ENCODE assay signal across 8 mouse cellular contexts in the genomic region with DNA sequence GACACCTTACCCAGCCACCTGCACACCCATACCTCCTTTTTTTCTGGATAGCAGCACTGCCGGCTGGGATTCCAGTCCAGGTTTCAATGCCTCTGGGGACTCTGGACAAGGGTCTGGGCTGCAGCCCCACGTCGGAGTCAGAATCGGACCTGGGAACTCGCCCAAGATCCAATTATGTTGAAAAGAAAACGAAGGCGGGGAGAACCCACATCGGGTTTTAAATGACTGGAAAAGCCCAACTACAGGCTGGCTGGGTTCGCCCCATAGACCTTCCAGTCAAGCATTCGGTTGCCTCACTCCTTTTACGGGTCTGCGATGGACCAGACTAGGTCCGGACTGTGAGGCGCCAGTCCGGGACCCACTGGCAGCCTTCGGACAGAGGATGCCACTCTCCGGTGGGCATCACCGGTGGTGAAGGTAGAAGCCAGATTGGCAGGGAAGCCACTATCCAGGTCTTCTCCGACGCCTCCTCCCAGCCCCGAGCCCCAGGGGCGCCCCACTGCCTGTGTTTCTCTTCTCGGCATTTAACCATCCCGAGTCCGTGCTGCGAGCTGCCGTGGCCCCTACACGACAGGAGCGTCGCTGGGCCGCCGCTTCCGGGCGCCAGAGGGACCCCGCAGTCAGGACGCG. TPM values are rescaled to one million over a fixed set of nuclear protein-coding genes. Genes with fewer than 3 reads are reported as not detected.
DNase-seq lines count a peak whose midpoint lies in the region; ATAC-seq and TF ChIP-seq lines count a peak whose summit lies in the region.

No protein-coding gene starts in this region.

- DNase-seq in heart, postnatal 10 days: no peak
- DNase-seq in MN1 (ENCODE audit: low spot score): peak; percentile 24
- peak; percentile 11 for DNase-seq in embryonic facial prominence, embryonic 11.5 days (ENCODE audit: low spot score)
- DNase-seq in layer of hippocampus, adult 9-11 months: no peak
- no peak for DNase-seq in urinary bladder, postnatal 14 days (ENCODE audit: low spot score)

- H3K27me3 ChIP-seq in heart, embryonic 13.5 days (replicated peaks): peaks cover 97% of the 10 kb centered on the region
- peaks cover 65% of the 10 kb centered on the region for H3K27me3 ChIP-seq in embryonic facial prominence, embryonic 11.5 days (ENCODE audit: control insufficient read depth, insufficient read depth, low read length)
- H3K27me3 ChIP-seq in intestine, postnatal 0 days (replicated peaks; ENCODE audit: control insufficient read depth, insufficient read depth, low read length): peaks cover 71% of the 10 kb centered on the region
- peaks cover 20% of the 10 kb centered on the region for H3K27me3 ChIP-seq in neural tube, embryonic 15.5 days (replicated peaks)

- peak; percentile 30; the same call in 1 of the 2 replicates for TF ChIP-seq CTCF in intestine, postnatal 0 days (IDR thresholded peaks at IDR 0.05; ENCODE audit: low read depth)

- no peak for ATAC-seq in heart, embryonic 13.5 days (ENCODE audit: extremely low read depth, insufficient number of reproducible peaks, low FRiP score, low TSS enrichment)
- ATAC-seq in embryonic facial prominence, embryonic 11.5 days (replicated peaks; ENCODE audit: insufficient number of reproducible peaks, low FRiP score, low TSS enrichment, low read depth): no peak
- ATAC-seq in intestine, postnatal 0 days: no peak
- ATAC-seq in neural tube, embryonic 15.5 days (ENCODE audit: low FRiP score): peak; percentile 27; the same call in 1 of the 2 replicates

- no peaks in the 10 kb centered on the region for H3K9me3 ChIP-seq in heart, embryonic 13.5 days
- H3K9me3 ChIP-seq in embryonic facial prominence, embryonic 11.5 days (replicated peaks; ENCODE audit: control insufficient read depth, low read length): no peaks in the 10 kb centered on the region
- no peaks in the 10 kb centered on the region for H3K9me3 ChIP-seq in intestine, postnatal 0 days (ENCODE audit: control insufficient read depth)
- no peaks in the 10 kb centered on the region for H3K9me3 ChIP-seq in neural tube, embryonic 15.5 days (replicated peaks)

- intact Hi-C loops in heart, postnatal 10 days (cut with DNase I): loop anchor here (5.0 kb wide), 1 partner anchor 223 kb away; no protein-coding TSS in a partner anchor

- peak overlapping the region; percentile 90 for H3K4me2 ChIP-seq in heart, embryonic 13.5 days
- peak overlapping the region; percentile 65 for H3K4me2 ChIP-seq in embryonic facial prominence, embryonic 11.5 days (ENCODE audit: low read depth, low read length)
- peak overlapping the region; percentile 98 for H3K4me2 ChIP-seq in intestine, postnatal 0 days (replicated peaks; ENCODE audit: low read depth)
- H3K4me2 ChIP-seq in neural tube, embryonic 15.5 days: peak overlapping the region; percentile 98

- peaks cover 54% of the 10 kb centered on the region for H3K4me1 ChIP-seq in heart, embryonic 13.5 days
- peaks cover 17% of the 10 kb centered on the region for H3K4me1 ChIP-seq in embryonic facial prominence, embryonic 11.5 days (ENCODE audit: control insufficient read depth, insufficient read depth, low read length)
- H3K4me1 ChIP-seq in intestine, postnatal 0 days (replicated peaks; ENCODE audit: control insufficient read depth, insufficient read depth, low read length): peaks cover 19% of the 10 kb centered on the region; the same call in 1 of the 2 replicates
- H3K4me1 ChIP-seq in neural tube, embryonic 15.5 days: peaks cover 73% of the 10 kb centered on the region

- WGBS in heart, embryonic 13.5 days: 2% methylated on average over 37 of the region's 37 CpGs
- WGBS in embryonic facial prominence, embryonic 11.5 days: under 1% methylated on average over 35 of the region's 37 CpGs
- under 1% methylated on average over 37 of the region's 37 CpGs for WGBS in intestine, postnatal 0 days
- WGBS in neural tube, embryonic 15.5 days: under 1% methylated on average over 37 of the region's 37 CpGs

- H3K36me3 ChIP-seq in heart, embryonic 13.5 days: no peaks in the 10 kb centered on the region
- H3K36me3 ChIP-seq in embryonic facial prominence, embryonic 11.5 days (replicated peaks; ENCODE audit: control insufficient read depth, insufficient read depth, low read depth, low read length): no peaks in the 10 kb centered on the region
- H3K36me3 ChIP-seq in intestine, postnatal 0 days (ENCODE audit: control insufficient read depth, insufficient read depth): no peaks in the 10 kb centered on the region
- H3K36me3 ChIP-seq in neural tube, embryonic 15.5 days: no peaks in the 10 kb centered on the region

- peak overlapping the region; percentile 59 for H3K4me3 ChIP-seq in heart, embryonic 13.5 days
- H3K4me3 ChIP-seq in embryonic facial prominence, embryonic 11.5 days (ENCODE audit: low read depth, low read length): peak overlapping the region; percentile 27
- H3K4me3 ChIP-seq in intestine, postnatal 0 days (ENCODE audit: low read depth, low read length): peak overlapping the region; percentile 59
- peak overlapping the region; percentile 75 for H3K4me3 ChIP-seq in neural tube, embryonic 15.5 days (replicated peaks)

- H3K27ac ChIP-seq in heart, embryonic 13.5 days (replicated peaks): no peak overlapping the region
- no peak overlapping the region for H3K27ac ChIP-seq in embryonic facial prominence, embryonic 11.5 days (replicated peaks; ENCODE audit: low read depth, low read length)
- H3K27ac ChIP-seq in intestine, postnatal 0 days (ENCODE audit: low read depth, low read length): no peak overlapping the region
- peak overlapping the region; percentile 76 for H3K27ac ChIP-seq in neural tube, embryonic 15.5 days (replicated peaks)

- peak overlapping the region; percentile 52 for H3K9ac ChIP-seq in heart, embryonic 13.5 days
- 0 out of 2 replicates have a peak overlapping the region, but pooled peaks have one; percentile 18 for H3K9ac ChIP-seq in embryonic facial prominence, embryonic 11.5 days (replicated peaks; ENCODE audit: low read length)
- H3K9ac ChIP-seq in intestine, postnatal 0 days (ENCODE audit: low read depth, low read length): 0 out of 2 replicates have a peak overlapping the region, but pooled peaks have one; percentile 11
- H3K9ac ChIP-seq in neural tube, embryonic 15.5 days (replicated peaks): peak overlapping the region; percentile 85

RNA-seq across cellular contexts. Expression of a gene that starts 1.3 kb away (rescaled TPM):
- polyA plus RNA-seq in heart, embryonic 13.5 days (2015; fragmentation: Nextera tagmentation; extraction: Ambion mirVana): 0.66 and 0.75 TPM in 2 replicates
- total RNA-seq in heart, postnatal 10 days (2021): under 1 TPM; 0.55 to 0.64 TPM
- polyA plus RNA-seq in embryonic facial prominence, embryonic 11.5 days (2014; fragmentation: Nextera tagmentation; extraction: Ambion mirVana): 1.8 and 2.2 TPM in 2 replicates
- 0.26 and 0.37 TPM in 2 replicates for polyA plus RNA-seq in intestine, postnatal 0 days (2015; fragmentation: Nextera tagmentation; extraction: Ambion mirVana)
- 26.0 and 28.3 TPM in 2 replicates for polyA plus RNA-seq in neural tube, embryonic 15.5 days (2015; fragmentation: Nextera tagmentation; extraction: Ambion mirVana)

RNA-seq across cellular contexts. Expression of a gene that starts 53.8 kb away (rescaled TPM):
- 7.0 and 7.1 TPM in 2 replicates for polyA plus RNA-seq in heart, embryonic 13.5 days (2015; fragmentation: Nextera tagmentation; extraction: Ambion mirVana)
- 10 to 100 TPM; 39.2 to 40.7 TPM for total RNA-seq in heart, postnatal 10 days (2021)
- 10.1 and 10.4 TPM in 2 replicates for polyA plus RNA-seq in embryonic facial prominence, embryonic 11.5 days (2014; fragmentation: Nextera tagmentation; extraction: Ambion mirVana)
- polyA plus RNA-seq in intestine, postnatal 0 days (2015; fragmentation: Nextera tagmentation; extraction: Ambion mirVana): 5.1 and 5.7 TPM in 2 replicates
- polyA plus RNA-seq in neural tube, embryonic 15.5 days (2015; fragmentation: Nextera tagmentation; extraction: Ambion mirVana): 10.4 and 11.7 TPM in 2 replicates

RNA-seq across cellular contexts. Expression of a gene that starts 57.7 kb away (rescaled TPM):
- 10.8 and 11.7 TPM in 2 replicates for polyA plus RNA-seq in heart, embryonic 13.5 days (2015; fragmentation: Nextera tagmentation; extraction: Ambion mirVana)
- 10 to 100 TPM; 13.8 to 18.6 TPM for total RNA-seq in heart, postnatal 10 days (2021)
- 12.4 and 12.7 TPM in 2 replicates for polyA plus RNA-seq in embryonic facial prominence, embryonic 11.5 days (2014; fragmentation: Nextera tagmentation; extraction: Ambion mirVana)
- 8.4 and 10.6 TPM in 2 replicates for polyA plus RNA-seq in intestine, postnatal 0 days (2015; fragmentation: Nextera tagmentation; extraction: Ambion mirVana)
- polyA plus RNA-seq in neural tube, embryonic 15.5 days (2015; fragmentation: Nextera tagmentation; extraction: Ambion mirVana): 15.1 and 15.8 TPM in 2 replicates

Comparison
In these comparisons a context has a peak if more than half of its experiments do, and no peak if none do; other contexts are left out.
1. H3K9ac ChIP-seq: peak in every context shown above with its lines; median percentile 85 in neural tube, embryonic 15.5 days; 52 in heart, embryonic 13.5 days; 18 in embryonic facial prominence, embryonic 11.5 days; 11 in intestine, postnatal 0 days.
2. DNase-seq: peak in MN1 (single experiment) and embryonic facial prominence, embryonic 11.5 days (single experiment); none in heart, postnatal 10 days (0 of 2), layer of hippocampus, adult 9-11 months (single experiment) and urinary bladder, postnatal 14 days (single experiment).
3. Peak in every context shown above with its lines, with median percentiles within 50 percentile points of each other: H3K4me2 ChIP-seq and H3K4me3 ChIP-seq.